Mouse (Mus musculus) ovary, adult 2 months (tissue): ENCODE measurements around the gene Trnp1. TPM values are rescaled to one million over a fixed set of nuclear protein-coding genes. Genes with fewer than 3 reads are reported as not detected.

Source experiments
- polyA plus RNA-seq: library from polyadenylated mRNA; depleted of rRNA; stranded (reverse); fragments of >200 nt; gene quantifications from 2 replicates; pipeline ENCODE4 v1.2.3, GENCODE M21; 2012; rRNA removed

Trnp1 gene
- polyA plus RNA-seq: 2.5 and 3.1 TPM in 2 replicates

DNA sequence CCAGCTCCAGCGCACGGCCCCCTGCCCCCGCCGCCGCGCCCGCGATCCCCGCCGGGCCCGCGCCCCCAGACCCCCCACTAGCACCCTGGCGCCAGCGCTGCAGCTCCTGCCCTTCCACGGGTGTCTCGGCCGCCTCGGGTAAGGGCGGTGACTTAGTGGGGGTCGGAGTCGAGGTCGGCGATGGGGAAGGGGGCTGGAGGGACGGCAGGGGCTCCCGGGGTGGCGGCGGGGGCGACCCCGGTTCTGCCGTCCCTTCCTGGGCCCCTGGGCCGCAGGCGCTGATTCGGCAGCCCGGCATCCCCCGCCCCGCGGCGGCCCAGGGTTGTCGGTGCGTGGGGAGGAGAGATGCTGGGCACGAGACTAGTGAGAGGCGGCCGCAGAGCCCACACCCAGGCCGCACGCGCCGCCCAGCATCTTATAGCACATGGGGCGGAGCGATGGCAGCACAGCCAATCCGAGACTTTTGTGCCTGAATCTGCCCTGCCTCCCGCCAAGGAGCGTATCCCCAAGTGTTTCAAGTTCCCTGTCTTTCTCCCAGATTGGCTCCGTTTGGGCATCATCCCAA, at the start of gene Trnp1:
TSS of gene Trnp1 (minus strand) at position 391 of the 565 bp plus-strand sequence.

DNA sequence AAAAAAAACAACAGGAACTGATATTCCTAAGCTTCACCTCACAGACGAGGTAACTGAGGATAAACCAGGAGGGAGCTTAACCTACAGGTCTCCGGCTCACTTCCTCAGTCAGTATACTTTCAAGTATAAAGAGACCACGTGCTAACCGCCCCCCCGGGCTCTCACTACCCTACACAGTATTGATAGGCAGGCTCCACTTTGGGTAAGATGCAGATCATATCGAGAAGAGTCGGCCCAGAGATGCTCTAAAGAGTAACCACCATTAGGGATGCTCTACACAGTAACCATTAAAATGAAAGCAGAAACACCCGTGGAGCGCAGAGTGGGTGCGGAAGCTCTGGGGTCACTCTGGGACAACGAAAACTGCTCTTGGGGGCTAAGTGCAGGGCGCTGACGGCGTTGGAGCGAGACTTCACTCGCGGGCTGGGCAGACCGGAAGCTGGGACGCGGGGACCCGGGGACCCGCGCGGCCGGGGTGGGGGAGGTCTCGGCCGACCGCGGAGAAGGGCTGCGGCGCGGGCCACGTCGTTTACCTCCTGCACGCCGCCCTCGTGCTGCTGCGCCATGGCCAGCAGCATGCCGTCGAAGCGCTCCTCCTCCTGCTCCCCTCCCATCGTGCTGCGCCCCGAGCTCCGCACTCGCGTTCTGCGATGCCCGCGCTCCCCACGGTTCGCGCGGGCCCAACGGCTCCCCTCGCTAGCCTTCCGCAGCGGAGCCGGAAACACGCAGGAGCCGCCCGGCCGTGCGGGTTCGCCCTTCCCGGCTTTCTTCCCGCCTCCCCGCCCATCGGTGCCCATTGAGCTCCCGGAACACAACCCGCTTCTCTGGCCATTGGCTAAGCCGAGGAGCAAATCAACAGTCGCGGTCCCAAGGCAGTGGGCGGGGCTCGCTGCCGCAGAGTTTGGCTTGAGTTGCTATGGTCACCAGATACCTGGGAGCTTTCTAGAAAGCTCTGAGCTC, 47.2 kb upstream of the Trnp1 start, which contains the start of gene Nudc:
TSS of gene Nudc (minus strand) at position 725 of the 960 bp plus-strand sequence.

DNA sequence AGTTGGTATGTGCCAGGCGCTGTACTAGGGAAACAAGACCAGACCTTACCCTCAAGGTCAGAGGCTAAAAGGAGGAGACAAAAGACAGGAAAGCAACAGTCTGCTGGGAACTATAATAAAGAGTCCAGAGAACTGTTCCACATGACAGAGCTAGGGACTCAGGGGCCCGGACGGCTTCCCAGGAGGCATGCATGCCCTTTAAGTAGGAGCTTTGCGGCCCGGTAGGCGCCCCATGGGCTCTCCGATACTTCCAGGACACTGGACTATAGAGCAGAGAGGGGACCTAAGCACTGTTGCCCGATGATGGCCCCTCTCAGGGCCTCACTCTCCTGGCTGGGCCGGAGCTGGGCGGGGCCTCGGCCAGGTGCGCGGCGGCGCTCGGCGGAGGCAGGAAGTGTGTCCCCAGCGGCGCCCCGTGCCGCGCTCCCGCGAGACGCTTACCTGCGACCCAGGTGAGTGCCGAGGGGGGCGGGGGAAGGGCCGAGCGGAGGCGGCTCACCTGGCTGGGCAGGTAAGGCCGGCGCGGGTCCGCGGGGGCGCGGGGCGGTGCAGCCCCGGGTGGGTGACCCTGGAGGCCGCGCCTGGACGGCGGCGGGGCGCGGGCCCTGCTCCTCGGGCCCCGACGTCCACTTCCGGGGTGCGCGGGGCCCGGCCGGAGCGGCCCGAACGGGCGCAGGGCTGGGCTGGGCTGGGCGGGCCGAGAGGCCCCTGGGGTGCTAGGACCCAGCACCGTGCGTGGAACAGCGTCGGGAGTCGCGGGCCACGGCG, 20.4 kb upstream of the Trnp1 start, which contains the start of gene Kdf1:
TSS of gene Kdf1 (plus strand) at position 363 of the 768 bp plus-strand sequence.

DNA sequence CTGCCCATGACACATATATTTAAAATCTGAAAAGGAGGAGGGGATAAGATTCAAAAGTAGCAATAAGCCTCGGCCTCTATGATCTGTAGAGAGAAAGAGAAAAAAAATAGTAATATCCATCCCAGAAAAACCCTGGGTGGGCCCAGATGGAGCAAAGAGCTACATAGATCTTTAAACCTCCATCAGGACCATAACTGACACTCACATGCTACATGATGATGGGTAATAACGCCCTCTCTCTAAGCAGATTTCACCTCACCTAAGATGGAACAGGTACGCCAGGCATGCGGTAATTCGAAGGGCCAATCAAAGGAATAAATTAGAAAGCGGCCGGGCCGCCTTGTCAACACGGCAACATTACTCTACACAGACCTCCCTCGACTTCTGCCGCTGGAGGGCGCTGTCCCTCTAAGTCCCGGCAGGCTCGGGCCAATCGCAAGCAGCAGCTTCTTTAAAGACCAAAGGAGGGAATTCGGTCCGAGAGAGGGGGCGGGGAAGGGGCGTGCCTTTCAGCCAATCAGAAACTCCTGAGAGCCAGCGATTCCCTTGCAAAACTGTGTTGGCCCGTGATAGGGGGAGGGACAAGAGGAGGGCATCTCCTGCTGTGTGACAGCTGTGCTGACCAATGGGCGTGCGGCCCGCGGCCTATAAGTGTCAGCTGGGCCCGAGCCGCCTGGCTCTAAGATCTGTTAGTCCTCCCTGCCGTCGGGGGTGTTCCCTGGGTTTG, 18.7 kb downstream of the Trnp1 start, which contains the start of gene Tent5b:
TSS of gene Tent5b (plus strand) at position 675 of the 727 bp plus-strand sequence.

Other genes with a start within 250 kb of the Trnp1 start
- gene Sytl1, start 235.4 kb downstream of the Trnp1 start, polyA plus RNA-seq: 12.0 and 13.7 TPM in 2 replicates
- 93.5 and 104 TPM in 2 replicates for gene Tmem222, start 220.8 kb downstream of the Trnp1 start, polyA plus RNA-seq
- 62.7 and 68.1 TPM in 2 replicates for gene Wdtc1, start 145.1 kb downstream of the Trnp1 start, polyA plus RNA-seq
- gene Slc9a1, start 128.8 kb downstream of the Trnp1 start, polyA plus RNA-seq: 55.8 and 58.3 TPM in 2 replicates
- gene Tent5b, start 18.4 kb downstream of the Trnp1 start, polyA plus RNA-seq: 15.6 and 17.0 TPM in 2 replicates
- gene Kdf1, start 20.4 kb upstream of the Trnp1 start, polyA plus RNA-seq: 10.6 and 11.2 TPM in 2 replicates
- gene Nudc, start 47.4 kb upstream of the Trnp1 start, polyA plus RNA-seq: 51.6 and 78.1 TPM in 2 replicates
- 12.8 and 13.7 TPM in 2 replicates for gene Nr0b2, start 54.8 kb upstream of the Trnp1 start, polyA plus RNA-seq
- 6.7 and 7.2 TPM in 2 replicates for gene Gpatch3, start 76.2 kb upstream of the Trnp1 start, polyA plus RNA-seq
- 87.1 and 91.4 TPM in 2 replicates for gene Gpn2, start 85.8 kb upstream of the Trnp1 start, polyA plus RNA-seq
- gene Sfn, start 103.6 kb upstream of the Trnp1 start, polyA plus RNA-seq: 12.4 and 13.8 TPM in 2 replicates
- gene Zdhhc18, start 151.6 kb upstream of the Trnp1 start, polyA plus RNA-seq: 40.4 and 42.4 TPM in 2 replicates
- 14.1 and 17.8 TPM in 2 replicates for gene Pigv, start 174.1 kb upstream of the Trnp1 start, polyA plus RNA-seq